Comparison of ENCODE assay signal across 31 mouse cellular contexts in genomic region chr2:68387824-68388582, GRCm38 (mm10).
DNase-seq lines count a peak whose midpoint lies in the region; ATAC-seq and TF ChIP-seq lines count a peak whose summit lies in the region.
"Had no signal": no experiment of that assay in that cellular context is flagged by ENCODE, and none has a peak within 500 bp of the region (broad histone marks: within the 10 kb centered on the region; RNA-seq: fewer than 3 reads in every experiment).

No protein-coding gene starts in this region.

- H3K9me3 ChIP-seq in intestine, embryonic 15.5 days, result no peaks in the 10 kb centered on the region
- no peaks in the 10 kb centered on the region for H3K9me3 ChIP-seq in kidney, embryonic 16.5 days (ENCODE audit: low read length)
- H3K9me3 ChIP-seq: embryonic facial prominence, embryonic 10.5 days; embryonic facial prominence, embryonic 15.5 days; forebrain, embryonic 13.5 days; heart, embryonic 12.5 days; hindbrain, embryonic 13.5 days; liver, embryonic 12.5 days; neural tube, embryonic 15.5 days; stomach, embryonic 15.5 days had no signal

- ATAC-seq in intestine, embryonic 15.5 days, result peak; percentile 63
- ATAC-seq in kidney, embryonic 16.5 days (ENCODE audit: low FRiP score, low TSS enrichment), result peak; percentile 77
- ATAC-seq: activated CD4-positive, CD25-positive, alpha-beta regulatory T cell, adult 4 months; forebrain, embryonic 13.5 days; liver, embryonic 12.5 days had no signal

- no peak overlapping the region for H3K27ac ChIP-seq in intestine, embryonic 15.5 days
- peak overlapping the region; percentile 83 for H3K27ac ChIP-seq in kidney, adult 2 months (ENCODE audit: insufficient read depth, low read depth, low read length)
- H3K27ac ChIP-seq in kidney, embryonic 16.5 days (ENCODE audit: low read length), result peak overlapping the region; percentile 88
- no peak overlapping the region for H3K27ac ChIP-seq in left cerebral cortex, adult 2 months
- H3K27ac ChIP-seq: embryonic facial prominence, embryonic 10.5 days; embryonic facial prominence, embryonic 15.5 days; forebrain, embryonic 13.5 days; hindbrain, embryonic 13.5 days; liver, embryonic 12.5 days; neural tube, embryonic 15.5 days; stomach, embryonic 15.5 days had no signal

- no peaks in the 10 kb centered on the region for H3K27me3 ChIP-seq in intestine, embryonic 15.5 days (replicated peaks)
- H3K27me3 ChIP-seq in kidney, adult 2 months (replicated peaks; ENCODE audit: control insufficient read depth, insufficient read depth, low read length), result no peaks in the 10 kb centered on the region
- H3K27me3 ChIP-seq in kidney, embryonic 16.5 days (ENCODE audit: insufficient read depth, low read length), result no peaks in the 10 kb centered on the region
- H3K27me3 ChIP-seq: embryonic facial prominence, embryonic 15.5 days; forebrain, embryonic 13.5 days; heart, embryonic 12.5 days; hindbrain, embryonic 13.5 days; liver, embryonic 12.5 days; neural tube, embryonic 15.5 days; stomach, embryonic 15.5 days had no signal

- intact Hi-C loops in left cerebral cortex, adult 2 months (cut with DNase I), result no loop called here

- no peak for TF ChIP-seq CTCF in kidney, adult 2 months (conservative IDR thresholded peaks at IDR 0.05; ENCODE audit: insufficient read depth, insufficient read length, low read depth, low read length)
- no peak for TF ChIP-seq CTCF in left cerebral cortex, adult 2 months (IDR thresholded peaks at IDR 0.05)

- H3K4me2 ChIP-seq in intestine, embryonic 15.5 days (replicated peaks), result no peak overlapping the region
- H3K4me2 ChIP-seq in kidney, embryonic 16.5 days (replicated peaks; ENCODE audit: low read depth, low read length), result no peak overlapping the region
- H3K4me2 ChIP-seq: embryonic facial prominence, embryonic 15.5 days; forebrain, embryonic 13.5 days; heart, embryonic 12.5 days; hindbrain, embryonic 13.5 days; liver, embryonic 12.5 days; neural tube, embryonic 15.5 days; stomach, embryonic 15.5 days had no signal

- WGBS in intestine, embryonic 15.5 days, result 67% methylated on average over 14 of the region's 14 CpGs
- 38% methylated on average over 14 of the region's 14 CpGs for WGBS in kidney, adult 2 months
- WGBS in kidney, embryonic 16.5 days, result 68% methylated on average over 14 of the region's 14 CpGs

- no peak overlapping the region for H3K4me3 ChIP-seq in intestine, embryonic 15.5 days (replicated peaks)
- no peak overlapping the region for H3K4me3 ChIP-seq in kidney, adult 2 months (ENCODE audit: insufficient read depth, low read depth, low read length)
- no peak overlapping the region for H3K4me3 ChIP-seq in kidney, embryonic 16.5 days (ENCODE audit: low read length)
- no peak overlapping the region for H3K4me3 ChIP-seq in left cerebral cortex, adult 2 months
- H3K4me3 ChIP-seq: embryonic facial prominence, embryonic 10.5 days; embryonic facial prominence, embryonic 15.5 days; forebrain, embryonic 13.5 days; heart, embryonic 12.5 days; hindbrain, embryonic 13.5 days; liver, embryonic 12.5 days; neural tube, embryonic 15.5 days; stomach, embryonic 15.5 days had no signal

- H3K36me3 ChIP-seq in intestine, embryonic 15.5 days, result no peaks in the 10 kb centered on the region
- no peaks in the 10 kb centered on the region for H3K36me3 ChIP-seq in kidney, adult 2 months (ENCODE audit: control insufficient read depth, insufficient read depth, low read length)
- no peaks in the 10 kb centered on the region for H3K36me3 ChIP-seq in kidney, embryonic 16.5 days (ENCODE audit: insufficient read depth, low read length)
- H3K36me3 ChIP-seq: embryonic facial prominence, embryonic 15.5 days; liver, embryonic 12.5 days; stomach, embryonic 15.5 days had no signal

- peak; percentile 80 for DNase-seq in kidney, adult 2 months
- DNase-seq in kidney, postnatal 36 days, result peak; percentile 44 to 75
- no peak for DNase-seq in left cerebral cortex, adult 8-10 months (ENCODE audit: low spot score in 2 of 2)
- DNase-seq in frontal cortex, adult 2 months (ENCODE audit: extremely low spot score in 1 of 2, low spot score in 1 of 2), result no peak
- no peak for DNase-seq in left cerebral cortex, adult 2 months (ENCODE audit: extremely low spot score in 1 of 2, low spot score in 2 of 2)
- DNase-seq: adrenal gland, adult 2 months; adrenal gland, postnatal 36 days; B cell, adult 2 months; cerebellum, adult 8-10 months; cerebellum, postnatal 25 days; gastrocnemius, postnatal 14 days; heart, adult 18-20 months; heart, postnatal 4 days; left cerebral cortex, postnatal 4 days; lung, adult 18-20 months; lung, postnatal 10 days; midbrain, embryonic 14.5 days; retina, postnatal 1 day; right cerebral cortex, postnatal 14 days; thymus, postnatal 14 days had no signal

- H3K4me1 ChIP-seq in intestine, embryonic 15.5 days (replicated peaks), result 0 out of 2 replicates have a peak, but pooled peaks cover 6% of the 10 kb centered on the region
- peaks cover 10% of the 10 kb centered on the region; the same call in 1 of the 2 replicates for H3K4me1 ChIP-seq in kidney, adult 2 months (ENCODE audit: control insufficient read depth, insufficient read depth, low read length)
- H3K4me1 ChIP-seq in kidney, embryonic 16.5 days (ENCODE audit: insufficient read depth, low read length), result peaks cover 11% of the 10 kb centered on the region
- H3K4me1 ChIP-seq: embryonic facial prominence, embryonic 15.5 days; neural tube, embryonic 15.5 days had no signal

- no peak for TF ChIP-seq POLR2A in kidney, adult 2 months (IDR thresholded peaks at IDR 0.05; ENCODE audit: low read depth, low read length)

- no peak overlapping the region for H3K9ac ChIP-seq in intestine, embryonic 15.5 days
- 0 out of 2 replicates have a peak overlapping the region, but pooled peaks have one; percentile 6 for H3K9ac ChIP-seq in kidney, embryonic 16.5 days (replicated peaks; ENCODE audit: low read length)
- H3K9ac ChIP-seq: embryonic facial prominence, embryonic 15.5 days; forebrain, embryonic 13.5 days; heart, embryonic 12.5 days; hindbrain, embryonic 13.5 days; liver, embryonic 12.5 days; neural tube, embryonic 15.5 days; stomach, embryonic 15.5 days had no signal

Comparison
In these comparisons a context has a peak if more than half of its experiments do, and no peak if none do; other contexts are left out.
1. H3K27ac ChIP-seq: peak in kidney, adult 2 months (single experiment) and kidney, embryonic 16.5 days (single experiment); none in intestine, embryonic 15.5 days (single experiment) and left cerebral cortex, adult 2 months (single experiment).
2. DNase-seq: peak in kidney, adult 2 months (single experiment) and kidney, postnatal 36 days (2 of 2); none in left cerebral cortex, adult 8-10 months (0 of 2), frontal cortex, adult 2 months (0 of 2) and left cerebral cortex, adult 2 months (0 of 2).